Mouse (Mus musculus) liver, embryonic 14.5 days (tissue): ENCODE results near the gene Cmtm2b.
"Not testable (repeated sequence)": the region's sequence is repeated elsewhere in the genome, so short reads cannot be mapped to it uniquely, and the experiment has no call there.

Experiments
- CTCF ChIP-seq: IDR thresholded peaks from 2 replicates; pipeline ENCODE4 v1.5.1; 2016; ENCODE audit warnings: antibody characterized with exemption, low read depth, control low read depth
- EP300 ChIP-seq: IDR thresholded peaks from 2 replicates; pipeline ENCODE4 v1.6.1; 2016; ENCODE audit warnings: antibody characterized with exemption, low read depth

DNA sequence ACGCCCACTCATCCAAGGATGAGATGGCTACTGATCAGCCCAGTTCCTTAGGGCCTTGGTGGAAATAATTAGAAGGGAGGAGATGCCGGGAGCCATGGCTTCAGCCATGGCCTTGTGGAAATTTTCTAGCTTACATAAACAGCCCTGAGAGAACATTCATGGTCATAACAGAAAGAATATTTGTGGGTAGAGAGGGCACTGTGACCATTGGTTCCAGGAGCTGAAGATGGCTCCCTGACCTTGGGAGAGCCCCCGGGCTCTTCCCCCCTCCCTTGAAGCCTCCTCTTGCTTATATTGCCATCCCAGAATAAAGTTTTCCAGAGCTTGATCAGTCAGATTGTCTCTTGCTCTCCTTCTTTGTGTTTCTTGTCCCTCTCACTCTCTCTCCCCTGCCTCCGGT lies 19.5 kb upstream of the Cmtm2b start:
- TF ChIP-seq EP300, CTCF: not testable (repeated sequence)
